Mouse (Mus musculus) heart, adult 11 months (tissue): ENCODE data around the gene Aqp2.

ENCODE experiments used
- DNase-seq: peaks from one replicate; pipeline ENCODE4 v3.0.0; 2022

Gene Aqp2

GRCm38 (mm10) chr15:99592177-99592576 is 13.3 kb downstream of the Aqp2 start:
- DNase-seq = no peak

- DNase-seq = no peak
Observed at GRCm38 (mm10) chr15:99592877-99593276, 14.0 kb downstream of the Aqp2 start.

GRCm38 (mm10) chr15:99594951-99595350 is 16.1 kb downstream of the Aqp2 start:
- DNase-seq = no peak

- peak; percentile 96 for DNase-seq
Observed at GRCm38 (mm10) chr15:99596056-99596687, 17.3 kb downstream of the Aqp2 start.

GRCm38 (mm10) chr15:99596841-99597240 is 18.0 kb downstream of the Aqp2 start:
- no peak for DNase-seq

- DNase-seq = no peak
Observed at GRCm38 (mm10) chr15:99597596-99597995, 18.7 kb downstream of the Aqp2 start.

- DNase-seq = no peak
Observed at GRCm38 (mm10) chr15:99599245-99600070, 20.6 kb downstream of the Aqp2 start.

- no peak for DNase-seq
Observed at GRCm38 (mm10) chr15:99600986-99601822, 22.3 kb downstream of the Aqp2 start, which contains the start of gene Aqp6. Gene Aqp6, plus strand, starts transcription at chr15:99601400.

GRCm38 (mm10) chr15:99601823-99602120 is 22.9 kb downstream of the Aqp2 start:
- no peak for DNase-seq

- DNase-seq = no peak
Observed at GRCm38 (mm10) chr15:99602206-99602820, 23.5 kb downstream of the Aqp2 start.

GRCm38 (mm10) chr15:99603216-99603615 is 24.4 kb downstream of the Aqp2 start:
- DNase-seq = no peak

GRCm38 (mm10) chr15:99605595-99605994 is 26.7 kb downstream of the Aqp2 start:
- DNase-seq = no peak

GRCm38 (mm10) chr15:99606515-99606914 is 27.7 kb downstream of the Aqp2 start:
- no peak for DNase-seq

GRCm38 (mm10) chr15:99607388-99608113 is 28.7 kb downstream of the Aqp2 start:
- no peak for DNase-seq

GRCm38 (mm10) chr15:99608382-99609125 is 29.7 kb downstream of the Aqp2 start:
- DNase-seq = no peak

GRCm38 (mm10) chr15:99611563-99611962 is 32.7 kb downstream of the Aqp2 start:
- DNase-seq = no peak

GRCm38 (mm10) chr15:99614273-99614672 is 35.4 kb downstream of the Aqp2 start:
- no peak for DNase-seq

GRCm38 (mm10) chr15:99614753-99615152 is 35.9 kb downstream of the Aqp2 start:
- peak; percentile 91 for DNase-seq

- no peak for DNase-seq
Observed at GRCm38 (mm10) chr15:99615246-99615645, 36.4 kb downstream of the Aqp2 start.

- DNase-seq = no peak
Observed at GRCm38 (mm10) chr15:99618595-99618994, 39.7 kb downstream of the Aqp2 start.

GRCm38 (mm10) chr15:99619821-99620220 is 41.0 kb downstream of the Aqp2 start:
- no peak for DNase-seq

- DNase-seq = no peak
Observed at GRCm38 (mm10) chr15:99622063-99622462, 43.2 kb downstream of the Aqp2 start.
